In genomic region chr4:134112403-134112802, GRCm38 (mm10) we compare ENCODE assay signal across 15 mouse cellular contexts. TPM values are rescaled to one million over a fixed set of nuclear protein-coding genes. Genes with fewer than 3 reads are reported as not detected.
"Had no signal": no experiment of that assay in that cellular context is flagged by ENCODE, and none has a peak within 500 bp of the region (broad histone marks: within the 10 kb centered on the region; RNA-seq: fewer than 3 reads in every experiment).

No protein-coding gene starts in this region.

- H3K27me3 ChIP-seq: limb, embryonic 12.5 days; liver, embryonic 13.5 days; lung, embryonic 15.5 days had no signal

- H3K36me3 ChIP-seq: limb, embryonic 12.5 days; liver, embryonic 13.5 days; lung, embryonic 15.5 days had no signal

- H3K9me3 ChIP-seq: limb, embryonic 12.5 days; liver, embryonic 13.5 days; lung, embryonic 15.5 days had no signal

- H3K9ac ChIP-seq: limb, embryonic 12.5 days; liver, embryonic 13.5 days; liver, postnatal 0 days; lung, embryonic 15.5 days had no signal

- ATAC-seq: liver, postnatal 0 days; midbrain, embryonic 16.5 days had no signal

- H3K27ac ChIP-seq: layer of hippocampus, adult 2 months; limb, embryonic 12.5 days; lung, embryonic 15.5 days; macrophage had no signal

- DNase-seq: kidney, adult 11 months; kidney, postnatal 10 days; liver; liver, embryonic 13.5 days; liver, postnatal 0 days; lung, postnatal 14 days had no signal

- H3K4me2 ChIP-seq: limb, embryonic 12.5 days; liver, embryonic 13.5 days; lung, embryonic 15.5 days had no signal

- H3K4me3 ChIP-seq: layer of hippocampus, adult 2 months; limb, embryonic 12.5 days; liver, embryonic 13.5 days; lung, embryonic 15.5 days had no signal

RNA-seq across cellular contexts. Expression of gene Crybg2, which starts 51.8 kb away (rescaled TPM):
- polyA plus RNA-seq: macrophage had no signal

RNA-seq across cellular contexts. Expression of gene Zfp683, which starts 58.8 kb away (rescaled TPM):
- total RNA-seq: layer of hippocampus, adult 2 months; layer of hippocampus, postnatal 10 days; left cerebral cortex, postnatal 36 days had no signal
- polyA plus RNA-seq: kidney, embryonic 14.5 days; limb, embryonic 12.5 days; liver, embryonic 13.5 days; liver, postnatal 0 days; lung, embryonic 15.5 days; macrophage; midbrain, embryonic 16.5 days; neural tube, embryonic 14.5 days had no signal
